Mouse (Mus musculus) embryonic facial prominence, embryonic 15.5 days (tissue): ENCODE data around the gene Tmem179. TPM values are rescaled to one million over a fixed set of nuclear protein-coding genes. Genes with fewer than 3 reads are reported as not detected.

Experiments used
- ATAC-seq: fragments of 200-750 bp; cut with Nextera tagmentation; 2 replicates; pipeline ENCODE4 v1.8.0; 2017; ENCODE audit warnings: low read depth, moderate TSS enrichment; ENCODE audit not compliant: insufficient number of reproducible peaks, low FRiP score, low TSS enrichment
- H3K27ac ChIP-seq: fragments of 300-500 bp; sonication (generic); replicated peaks from 2 replicates; pipeline ENCODE4 v1.5.1; 2015; ENCODE audit warnings: mild to moderate bottlenecking, inconsistent platforms
- H3K27me3 ChIP-seq: fragments of 300-500 bp; sonication (generic); 2 replicates; pipeline ENCODE4 v1.6.1; 2015; ENCODE audit warnings: inconsistent platforms
- H3K36me3 ChIP-seq: fragments of 300-500 bp; sonication (generic); 2 replicates; pipeline ENCODE4 v1.6.1; 2015; ENCODE audit warnings: mild to moderate bottlenecking, inconsistent platforms
- H3K4me1 ChIP-seq: fragments of 300-500 bp; sonication (generic); 2 replicates; pipeline ENCODE4 v1.6.1; 2015; ENCODE audit warnings: inconsistent platforms
- H3K4me2 ChIP-seq: fragments of 300-500 bp; sonication (generic); replicated peaks from 2 replicates; pipeline ENCODE4 v1.6.1; 2015; ENCODE audit warnings: mild to moderate bottlenecking, inconsistent platforms
- H3K4me3 ChIP-seq: fragments of 300-500 bp; sonication (generic); replicated peaks from 2 replicates; pipeline ENCODE4 v1.5.1; 2015; ENCODE audit warnings: mild to moderate bottlenecking, inconsistent platforms
- H3K9ac ChIP-seq: fragments of 300-500 bp; sonication (generic); 2 replicates; pipeline ENCODE4 v1.6.1; 2015; ENCODE audit warnings: inconsistent platforms
- H3K9me3 ChIP-seq: fragments of 300-500 bp; sonication (generic); replicated peaks from 2 replicates; pipeline ENCODE4 v1.6.1; 2016; ENCODE audit warnings: inconsistent platforms
- WGBS: fragments of 180-500 bp; shearing (Covaris S2); methylation state at CpG from one replicate; pipeline ENCODE4 v1.1.7; 2015; 5-methylcytosine and 5-hydroxymethylcytosine counted together
- polyA plus RNA-seq: library from polyadenylated mRNA; unstranded; fragments of >200 nt; fragmentation: Nextera tagmentation; extraction: Ambion mirVana; gene quantifications from 2 replicates; pipeline ENCODE4 v1.2.1, GENCODE M21; 2015

Gene Tmem179
- polyA plus RNA-seq, 1 experiment from 2014 or later: 0.45 TPM

DNA sequence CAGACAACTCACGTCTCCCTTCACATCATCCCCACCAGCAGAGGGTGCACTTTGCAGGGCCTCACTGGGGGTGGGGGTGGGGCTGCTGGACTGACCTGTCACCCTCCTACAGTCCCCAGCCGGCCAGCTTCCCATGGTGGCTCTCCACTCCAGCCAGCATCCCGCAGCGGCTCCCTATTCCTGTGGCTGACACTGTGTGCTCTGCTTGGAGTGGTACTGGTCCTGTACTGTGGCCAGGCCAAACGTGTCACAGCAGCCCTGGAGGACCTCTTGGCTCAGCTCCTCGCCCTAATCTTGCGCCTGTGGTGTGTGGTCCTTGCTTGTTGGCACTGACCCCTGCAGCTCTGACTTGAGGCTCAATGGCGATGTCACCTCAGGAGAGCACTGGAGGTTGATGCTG, 18.8 kb downstream of the Tmem179 start:
- H3K9ac ChIP-seq: no peak overlapping the region
- H3K4me1 ChIP-seq: no peaks in the 10 kb centered on the region
- 0 out of 2 replicates have a peak, but pooled peaks cover 5% of the 10 kb centered on the region for H3K27me3 ChIP-seq
- H3K4me3 ChIP-seq: no peak overlapping the region
- H3K9me3 ChIP-seq: no peaks in the 10 kb centered on the region
- no peak for ATAC-seq
- 81% methylated on average over 8 of the region's 8 CpGs for WGBS
- H3K4me2 ChIP-seq: no peak overlapping the region
- no peaks in the 10 kb centered on the region for H3K36me3 ChIP-seq
- H3K27ac ChIP-seq: no peak overlapping the region

DNA sequence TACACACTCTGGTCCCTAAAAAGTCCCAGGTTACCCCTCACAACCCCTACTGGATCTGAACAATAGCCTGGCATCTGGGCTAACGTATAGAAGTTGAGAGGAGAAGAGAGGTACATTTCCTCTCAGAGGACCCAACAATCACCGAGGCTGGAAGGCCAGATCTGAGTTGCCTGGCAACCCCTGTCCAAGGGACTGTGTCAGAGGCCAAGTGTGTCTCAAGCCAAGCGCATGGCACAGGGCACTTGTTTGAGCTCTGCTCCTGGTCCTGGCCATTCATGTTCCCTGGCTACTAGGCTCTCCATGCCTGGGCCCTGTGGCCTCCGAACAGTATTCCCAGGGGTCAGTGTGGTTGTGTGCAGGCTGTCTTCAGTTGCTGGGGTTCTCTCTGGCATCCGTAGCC, 20.4 kb downstream of the Tmem179 start:
- H3K4me1 ChIP-seq: peaks cover 9% of the 10 kb centered on the region
- H3K4me3 ChIP-seq: no peak overlapping the region
- no peak overlapping the region for H3K9ac ChIP-seq
- no peaks in the 10 kb centered on the region for H3K9me3 ChIP-seq
- no peak overlapping the region for H3K4me2 ChIP-seq
- H3K36me3 ChIP-seq: no peaks in the 10 kb centered on the region
- H3K27me3 ChIP-seq: 0 out of 2 replicates have a peak, but pooled peaks cover 5% of the 10 kb centered on the region
- 77% methylated on average over 5 of the region's 5 CpGs for WGBS
- no peak for ATAC-seq
- no peak overlapping the region for H3K27ac ChIP-seq

DNA sequence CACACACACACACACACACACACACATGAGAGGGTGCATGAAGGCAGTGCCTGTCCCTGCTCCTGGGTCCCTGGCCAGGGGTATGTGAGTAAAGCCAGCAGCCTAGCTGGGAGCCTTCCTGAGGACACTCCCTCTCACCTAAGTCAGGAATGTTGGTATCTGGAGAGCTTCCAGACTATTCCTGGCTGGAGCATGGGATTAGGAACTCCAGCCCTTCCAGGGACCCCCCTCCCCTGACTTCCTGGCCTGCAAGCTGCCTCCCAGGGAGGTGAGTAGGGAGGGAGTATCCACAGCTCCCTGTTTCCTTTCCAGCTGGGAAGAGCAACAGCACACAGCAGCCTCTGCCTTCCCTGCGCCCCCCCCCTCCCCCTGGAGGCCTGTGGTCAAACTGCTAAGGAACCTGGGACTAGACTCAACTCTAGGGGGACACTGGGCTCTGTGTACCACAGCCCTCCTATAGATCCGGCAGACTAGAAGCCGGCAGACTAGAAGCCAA, 26.1 kb downstream of the Tmem179 start:
- Histone ChIP-seq H3K4me2 (no peak overlapping the region), H3K36me3 (no peaks in the 10 kb centered on the region), H3K4me3 (no peak overlapping the region), H3K27ac (peak overlapping the region; percentile 51), H3K4me1 (peaks cover 32% of the 10 kb centered on the region), H3K9ac (no peak overlapping the region), H3K27me3 (no peaks in the 10 kb centered on the region), H3K9me3 (no peaks in the 10 kb centered on the region)
- 17% methylated on average over 3 of the region's 3 CpGs for WGBS
- ATAC-seq: peak; percentile 62

GRCm38 (mm10) chr12:112489535-112489934, 27.0 kb downstream of the Tmem179 start:
- no peak overlapping the region for H3K4me2 ChIP-seq
- H3K9me3 ChIP-seq: no peaks in the 10 kb centered on the region
- no peaks in the 10 kb centered on the region for H3K36me3 ChIP-seq
- no peaks in the 10 kb centered on the region for H3K27me3 ChIP-seq
- no peak overlapping the region for H3K27ac ChIP-seq
- H3K4me1 ChIP-seq: peaks cover 32% of the 10 kb centered on the region
- ATAC-seq: no peak
- 93% methylated on average over 9 of the region's 9 CpGs for WGBS
- no peak overlapping the region for H3K9ac ChIP-seq
- H3K4me3 ChIP-seq: no peak overlapping the region

DNA sequence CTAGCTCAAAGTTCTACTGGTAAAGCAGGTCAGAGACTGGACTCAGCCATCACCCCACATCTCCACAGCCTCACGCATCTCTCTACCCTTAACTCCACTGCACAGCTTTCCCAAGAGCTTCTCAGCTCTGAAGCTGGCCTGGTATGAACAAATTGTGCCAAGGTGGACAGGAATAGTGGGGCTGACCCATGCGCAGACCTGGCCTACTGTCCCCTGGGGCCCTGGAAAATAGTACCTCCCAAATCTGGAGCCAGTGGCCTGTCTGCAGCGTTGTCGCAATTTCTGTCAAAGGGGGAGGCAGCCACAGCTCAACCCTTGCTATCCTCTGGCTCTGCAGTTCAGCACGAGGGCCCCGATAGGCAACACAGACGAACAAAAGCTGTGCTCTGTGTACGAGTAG, 27.4 kb downstream of the Tmem179 start, which contains the start of gene A530016L24Rik:
TSS of gene A530016L24Rik (plus strand) at position 315 of the 400 bp plus-strand sequence.
- no peaks in the 10 kb centered on the region for H3K36me3 ChIP-seq
- WGBS: 88% methylated on average over 8 of the region's 8 CpGs
- no peak within 1 kb of the TSS for H3K9ac ChIP-seq
- no peak for ATAC-seq
- peaks cover 32% of the 10 kb centered on the region for H3K4me1 ChIP-seq
- H3K4me2 ChIP-seq: no peak within 1 kb of the TSS
- no peak within 1 kb of the TSS for H3K4me3 ChIP-seq
- H3K27me3 ChIP-seq: no peaks in the 10 kb centered on the region
- H3K27ac ChIP-seq: no peak within 1 kb of the TSS
- H3K9me3 ChIP-seq: no peaks in the 10 kb centered on the region

DNA sequence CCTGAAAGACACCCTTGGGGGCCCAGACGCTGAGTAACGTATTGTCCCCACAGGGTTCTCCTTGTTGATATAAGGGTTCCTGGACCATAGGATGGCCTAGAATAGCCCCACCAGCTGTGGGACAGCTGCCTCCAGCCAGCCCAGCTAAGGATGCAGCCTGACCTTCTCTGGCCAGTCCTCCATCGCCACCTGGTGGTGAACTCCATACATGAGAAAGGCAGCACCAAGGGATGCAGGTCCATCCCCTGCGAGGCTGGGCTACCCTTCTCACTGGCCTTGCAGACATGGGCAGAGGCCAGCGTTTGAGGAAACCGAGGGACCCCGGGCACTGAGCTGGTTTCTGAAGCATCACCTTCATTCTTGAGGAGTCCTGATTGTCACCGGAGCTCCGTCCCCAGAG, 42.8 kb downstream of the Tmem179 start:
- WGBS: 19% methylated on average over 9 of the region's 9 CpGs
- Histone ChIP-seq H3K36me3 (no peaks in the 10 kb centered on the region), H3K9ac (no peak overlapping the region), H3K27me3 (peaks cover 39% of the 10 kb centered on the region), H3K4me3 (no peak overlapping the region), H3K9me3 (no peaks in the 10 kb centered on the region), H3K4me1 (no peaks in the 10 kb centered on the region), H3K27ac (no peak overlapping the region), H3K4me2 (no peak overlapping the region)
- peak; percentile 59; the same call in 1 of the 2 replicates for ATAC-seq

- Histone ChIP-seq H3K27ac (no peak overlapping the region), H3K4me2 (no peak overlapping the region), H3K36me3 (no peaks in the 10 kb centered on the region), H3K4me3 (no peak overlapping the region), H3K4me1 (no peaks in the 10 kb centered on the region), H3K9ac (no peak overlapping the region), H3K27me3 (peaks cover 27% of the 10 kb centered on the region), H3K9me3 (no peaks in the 10 kb centered on the region)
- ATAC-seq: no peak
- 70% methylated on average over 5 of the region's 5 CpGs for WGBS
Observed at GRCm38 (mm10) chr12:112470216-112470615, 46.3 kb downstream of the Tmem179 start.

DNA sequence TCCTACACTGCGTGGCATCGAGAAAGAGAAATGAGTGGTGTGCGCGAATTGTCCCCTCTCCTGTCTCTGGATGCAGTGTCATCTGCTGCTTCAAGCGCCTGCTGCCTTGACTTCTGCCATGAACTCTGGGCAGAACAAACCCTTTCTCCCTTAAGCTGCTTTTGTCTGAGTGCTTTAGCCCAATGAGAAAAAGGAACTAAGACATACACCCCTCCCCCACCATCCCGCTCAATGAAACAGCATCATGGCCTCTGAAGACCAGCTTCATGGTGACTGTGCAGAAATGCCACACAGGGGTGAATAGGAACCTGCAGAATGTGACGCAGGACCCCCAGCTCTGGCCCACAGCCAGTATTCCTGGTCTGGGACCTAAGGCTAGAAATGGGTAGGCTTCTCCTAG, 47.2 kb downstream of the Tmem179 start:
- no peak overlapping the region for H3K9ac ChIP-seq
- H3K36me3 ChIP-seq: no peaks in the 10 kb centered on the region
- H3K4me3 ChIP-seq: no peak overlapping the region
- no peak for ATAC-seq
- H3K4me1 ChIP-seq: no peaks in the 10 kb centered on the region
- no peak overlapping the region for H3K4me2 ChIP-seq
- WGBS: 85% methylated on average over 7 of the region's 7 CpGs
- H3K27ac ChIP-seq: no peak overlapping the region
- peaks cover 22% of the 10 kb centered on the region for H3K27me3 ChIP-seq
- H3K9me3 ChIP-seq: no peaks in the 10 kb centered on the region

GRCm38 (mm10) chr12:112467387-112467786, 49.2 kb downstream of the Tmem179 start:
- Histone ChIP-seq H3K27me3 (peaks cover 7% of the 10 kb centered on the region; the same call in 1 of the 2 replicates), H3K9ac (no peak overlapping the region), H3K4me1 (no peaks in the 10 kb centered on the region), H3K4me2 (no peak overlapping the region), H3K27ac (no peak overlapping the region), H3K4me3 (no peak overlapping the region), H3K9me3 (no peaks in the 10 kb centered on the region), H3K36me3 (no peaks in the 10 kb centered on the region)
- 73% methylated on average over 10 of the region's 10 CpGs for WGBS
- no peak for ATAC-seq

- H3K4me1 ChIP-seq: no peaks in the 10 kb centered on the region
- 90% methylated on average over 17 of the region's 17 CpGs for WGBS
Observed at GRCm38 (mm10) chr12:112465928-112466327, 50.6 kb downstream of the Tmem179 start.

GRCm38 (mm10) chr12:112464516-112464915, 52.0 kb downstream of the Tmem179 start:
- no peak overlapping the region for H3K4me2 ChIP-seq
- no peak for ATAC-seq
- no peaks in the 10 kb centered on the region for H3K36me3 ChIP-seq
- H3K9ac ChIP-seq: no peak overlapping the region
- H3K4me1 ChIP-seq: no peaks in the 10 kb centered on the region
- H3K9me3 ChIP-seq: no peaks in the 10 kb centered on the region
- peaks cover 14% of the 10 kb centered on the region for H3K27me3 ChIP-seq
- no peak overlapping the region for H3K27ac ChIP-seq
- 83% methylated on average over 3 of the region's 3 CpGs for WGBS
- H3K4me3 ChIP-seq: no peak overlapping the region

More at GRCm38 (mm10) chr12:112465928-112466327, 50.6 kb downstream of the Tmem179 start:
- no peak for ATAC-seq
- H3K27ac ChIP-seq: no peak overlapping the region
- H3K4me3 ChIP-seq: no peak overlapping the region
- no peak overlapping the region for H3K9ac ChIP-seq
- H3K9me3 ChIP-seq: no peaks in the 10 kb centered on the region
- H3K27me3 ChIP-seq: peaks cover 4% of the 10 kb centered on the region
- no peaks in the 10 kb centered on the region for H3K36me3 ChIP-seq
- no peak overlapping the region for H3K4me2 ChIP-seq

GRCm38 (mm10) chr12:112463750-112464444, 52.6 kb downstream of the Tmem179 start:
- H3K9me3 ChIP-seq: no peaks in the 10 kb centered on the region
- no peaks in the 10 kb centered on the region for H3K36me3 ChIP-seq
- H3K27me3 ChIP-seq: peaks cover 14% of the 10 kb centered on the region
- no peak overlapping the region for H3K9ac ChIP-seq
- no peak overlapping the region for H3K27ac ChIP-seq
- ATAC-seq: no peak
- no peak overlapping the region for H3K4me2 ChIP-seq
- H3K4me1 ChIP-seq: no peaks in the 10 kb centered on the region
- 75% methylated on average over 3 of the region's 3 CpGs for WGBS
- H3K4me3 ChIP-seq: no peak overlapping the region
